Mouse (Mus musculus) E14TG2a.4 (cell line): ENCODE results near the gene Oma1.

ENCODE experiments used
- H3K27me3 ChIP-seq: 2 replicates; pipeline ENCODE4 v1.6.1; 2014; ENCODE audit warnings: low read length, control low read depth; ENCODE audit not compliant: insufficient read depth
- H3K36me3 ChIP-seq: 2 replicates; pipeline ENCODE4 v1.6.1; 2014; ENCODE audit warnings: low read length, control low read depth; ENCODE audit not compliant: insufficient read depth
- H3K4me1 ChIP-seq: replicated peaks from 2 replicates; pipeline ENCODE4 v1.6.1; 2014; ENCODE audit warnings: low read depth, low read length, control low read depth
- H3K4me3 ChIP-seq: replicated peaks from 2 replicates; pipeline ENCODE4 v1.5.1; 2014; ENCODE audit warnings: mild to moderate bottlenecking, low read length
- H3K9me3 ChIP-seq: 2 replicates; pipeline ENCODE4 v1.6.1; 2014; ENCODE audit warnings: low read length, control low read depth
- CTCF ChIP-seq: conservative IDR thresholded peaks from 2 replicates; pipeline ENCODE4 v1.5.1; 2014; ENCODE audit warnings: low read length
- NANOG ChIP-seq: IDR thresholded peaks from 2 replicates; pipeline ENCODE4 v1.6.1; 2014; ENCODE audit warnings: borderline replicate concordance, low read length, mixed read lengths
- POU5F1 ChIP-seq: IDR thresholded peaks from 2 replicates; pipeline ENCODE4 v1.6.1; 2014; ENCODE audit warnings: low read length, borderline replicate concordance

Gene Oma1

DNA sequence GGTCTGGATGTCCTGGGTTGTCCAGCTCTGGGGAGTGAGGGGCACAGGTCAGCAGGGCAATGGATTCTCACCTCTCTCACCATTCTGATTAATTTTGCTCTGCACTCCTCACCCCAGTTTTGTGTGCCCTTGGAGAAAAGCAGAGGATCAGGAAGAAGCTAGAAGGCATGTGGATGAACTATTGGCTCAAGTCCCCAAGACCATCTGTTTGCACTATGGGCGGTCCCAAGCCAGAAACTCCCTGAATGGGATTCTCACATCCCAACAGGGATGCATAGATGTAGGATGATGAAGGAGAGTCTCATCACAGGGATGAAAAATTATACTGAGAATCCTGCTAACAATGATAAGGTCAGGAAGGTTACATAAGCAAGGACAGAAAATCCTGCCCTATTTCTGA is 9.8 kb upstream of the Oma1 start:
- H3K27me3 ChIP-seq: peaks cover 9% of the 10 kb centered on the region
- no peaks in the 10 kb centered on the region for H3K9me3 ChIP-seq
- no peak overlapping the region for H3K4me3 ChIP-seq
- peaks cover 7% of the 10 kb centered on the region; the same call in 1 of the 2 replicates for H3K4me1 ChIP-seq
- H3K36me3 ChIP-seq: no peaks in the 10 kb centered on the region
- TF ChIP-seq CTCF: no peak
- no peak for TF ChIP-seq POU5F1
- no peak for TF ChIP-seq NANOG

DNA sequence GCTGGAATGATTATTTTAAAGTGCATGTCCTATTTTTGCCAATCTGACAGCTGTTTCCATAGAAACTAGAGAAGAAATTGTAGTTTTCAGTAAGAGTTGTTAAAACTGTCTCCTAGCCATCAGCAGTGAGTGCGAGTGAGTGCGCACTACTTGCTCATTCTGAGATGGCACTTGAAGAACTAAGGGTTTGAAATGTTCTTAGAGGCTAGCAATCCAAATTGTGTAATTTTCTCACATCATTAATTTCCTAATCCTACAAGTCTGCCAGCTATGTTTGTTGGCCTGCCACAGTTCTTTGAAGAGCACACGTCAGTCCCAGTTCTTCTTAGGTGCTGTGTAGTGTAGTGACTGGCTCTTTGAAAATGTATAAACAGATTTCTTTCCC is 906 bp downstream of the Oma1 start:
- Histone ChIP-seq H3K36me3 (peaks cover 6% of the 10 kb centered on the region; the same call in 1 of the 2 replicates), H3K4me1 (peaks cover 17% of the 10 kb centered on the region), H3K4me3 (peak overlapping the region; percentile 87), H3K27me3 (no peaks in the 10 kb centered on the region), H3K9me3 (no peaks in the 10 kb centered on the region)
- TF ChIP-seq NANOG (no peak), POU5F1 (no peak), CTCF (no peak)

DNA sequence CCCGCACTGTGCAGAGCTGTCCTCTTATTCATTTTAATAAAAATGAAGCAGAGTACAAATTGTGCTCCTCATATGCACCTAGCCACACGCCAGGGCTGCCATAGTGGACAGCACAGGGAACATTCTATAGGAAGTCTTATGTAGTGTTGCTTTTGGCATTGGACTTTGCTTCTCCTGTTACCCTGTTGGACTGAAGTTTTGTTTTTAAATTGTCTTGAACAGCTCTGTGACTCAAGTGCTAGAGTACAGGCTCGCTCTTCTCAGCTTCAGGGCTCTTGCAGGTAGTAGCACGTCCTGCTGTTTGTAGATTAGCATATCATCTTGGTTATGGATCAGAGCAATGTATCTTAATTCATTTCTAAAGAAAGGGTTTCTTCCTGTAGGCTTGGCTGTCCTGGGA is 2.2 kb downstream of the Oma1 start:
- TF ChIP-seq NANOG (no peak), POU5F1 (no peak), CTCF (no peak)
- Histone ChIP-seq H3K9me3 (no peaks in the 10 kb centered on the region), H3K36me3 (peaks cover 6% of the 10 kb centered on the region; the same call in 1 of the 2 replicates), H3K4me3 (no peak overlapping the region), H3K4me1 (peaks cover 17% of the 10 kb centered on the region), H3K27me3 (no peaks in the 10 kb centered on the region)

DNA sequence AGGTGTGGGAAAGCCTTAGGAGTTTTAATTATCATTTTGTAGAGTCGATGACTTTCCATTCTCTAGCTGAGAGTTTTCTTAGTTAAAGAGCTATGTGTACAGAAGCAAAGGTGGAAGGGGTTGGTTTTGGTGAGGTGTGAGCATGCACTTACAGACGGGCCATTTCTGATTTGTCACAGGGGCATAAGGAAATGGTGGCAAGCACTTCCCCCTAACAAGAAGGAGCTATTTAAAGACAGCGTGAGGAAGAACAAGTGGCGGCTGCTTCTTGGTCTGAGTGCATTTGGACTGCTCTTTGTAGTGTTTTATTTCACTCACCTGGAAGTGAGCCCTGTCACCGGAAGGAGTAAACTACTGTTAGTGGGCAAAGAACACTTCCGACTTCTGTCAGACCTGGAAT is 7.8 kb downstream of the Oma1 start:
- Histone ChIP-seq H3K27me3 (no peaks in the 10 kb centered on the region), H3K4me1 (peaks cover 4% of the 10 kb centered on the region), H3K36me3 (peaks cover 22% of the 10 kb centered on the region), H3K9me3 (no peaks in the 10 kb centered on the region), H3K4me3 (no peak overlapping the region)
- TF ChIP-seq NANOG (no peak), POU5F1 (no peak), CTCF (no peak)

DNA sequence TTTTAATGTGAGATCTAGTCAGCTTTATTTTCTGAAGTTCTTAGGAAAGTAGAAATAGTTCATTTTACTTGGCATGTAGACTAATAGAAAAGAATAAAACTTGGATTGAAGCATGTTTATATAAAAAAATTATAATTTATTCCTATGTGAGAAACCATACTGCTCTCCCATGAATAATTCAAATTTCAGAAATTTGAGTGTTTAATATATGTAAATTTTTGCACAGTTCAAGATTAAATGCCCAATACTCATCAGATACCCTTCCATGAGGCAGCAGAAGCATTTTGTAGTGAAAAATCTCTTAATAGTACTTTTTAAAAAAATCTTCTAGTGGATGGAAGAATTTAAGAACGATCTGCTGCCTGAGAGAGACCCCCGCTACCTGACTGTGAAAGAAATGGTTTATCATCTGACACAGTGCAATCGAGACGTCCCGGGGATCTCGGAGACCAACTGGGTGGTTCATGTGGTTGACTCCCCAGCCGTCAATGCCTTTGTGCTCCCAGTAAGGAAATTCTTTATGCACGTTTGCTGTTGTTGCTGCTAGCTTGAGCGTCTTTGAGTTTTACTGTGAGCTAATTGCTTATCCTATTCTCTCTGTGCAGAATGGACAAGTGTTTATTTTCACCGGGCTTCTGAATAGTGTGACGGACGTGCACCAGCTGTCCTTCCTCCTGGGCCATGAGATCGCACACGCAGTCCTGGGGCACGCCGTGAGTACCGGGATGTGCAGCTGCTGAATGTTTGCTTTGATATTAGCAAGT is 11.3 kb downstream of the Oma1 start:
- no peak overlapping the region for H3K4me3 ChIP-seq
- H3K36me3 ChIP-seq: peaks cover 16% of the 10 kb centered on the region
- TF ChIP-seq POU5F1: no peak
- TF ChIP-seq CTCF: no peak
- no peak for TF ChIP-seq NANOG
- H3K4me1 ChIP-seq: no peaks in the 10 kb centered on the region; the same call in 1 of the 2 replicates
- H3K9me3 ChIP-seq: no peaks in the 10 kb centered on the region
- H3K27me3 ChIP-seq: no peaks in the 10 kb centered on the region

DNA sequence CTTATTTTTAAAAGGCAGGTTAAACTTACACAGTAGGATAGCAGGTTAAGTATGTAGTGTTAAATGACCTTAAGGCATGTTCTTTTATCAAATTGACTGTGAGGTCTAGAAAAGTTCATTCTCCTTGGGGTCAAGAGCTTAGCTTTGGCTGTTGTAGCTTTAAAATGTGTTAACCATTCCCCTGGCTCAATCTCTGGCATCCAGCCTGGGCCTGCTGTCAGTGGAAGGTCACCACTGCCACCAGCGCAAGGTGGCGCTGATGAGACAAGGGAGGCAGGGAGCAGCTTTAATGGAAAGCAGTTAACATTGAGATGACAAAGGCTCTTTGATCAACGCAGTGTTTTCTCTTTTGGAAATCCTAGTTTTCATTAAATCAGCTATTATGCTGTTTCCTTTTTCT is 13.4 kb downstream of the Oma1 start:
- Histone ChIP-seq H3K4me3 (no peak overlapping the region), H3K27me3 (no peaks in the 10 kb centered on the region), H3K36me3 (peaks cover 13% of the 10 kb centered on the region), H3K9me3 (no peaks in the 10 kb centered on the region), H3K4me1 (no peaks in the 10 kb centered on the region; the same call in 1 of the 2 replicates)
- TF ChIP-seq CTCF (peak; percentile 31), NANOG (no peak), POU5F1 (no peak)

DNA sequence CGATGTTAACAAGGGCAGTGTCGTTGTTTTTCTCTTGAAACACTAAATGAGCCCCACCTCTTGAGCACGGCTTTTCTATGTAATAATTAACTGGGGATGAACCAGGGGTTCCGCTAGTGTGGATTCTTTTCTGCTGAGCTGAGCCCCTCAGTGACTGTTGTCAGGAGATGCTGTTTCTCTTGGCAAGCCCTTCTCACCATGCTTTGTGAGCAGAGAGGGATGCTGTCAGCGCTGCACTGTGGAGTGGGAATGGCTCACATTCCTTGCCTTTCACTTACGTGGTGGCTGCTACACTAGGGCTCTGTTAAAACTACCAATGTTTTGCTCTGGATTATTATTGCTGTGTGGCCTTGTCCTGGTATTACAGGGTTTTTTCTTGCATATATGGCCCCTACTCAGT is 15.7 kb downstream of the Oma1 start:
- no peak for TF ChIP-seq CTCF
- TF ChIP-seq POU5F1: no peak
- TF ChIP-seq NANOG: no peak
- Histone ChIP-seq H3K36me3 (peaks cover 19% of the 10 kb centered on the region), H3K4me1 (no peaks in the 10 kb centered on the region; the same call in 1 of the 2 replicates), H3K9me3 (no peaks in the 10 kb centered on the region), H3K27me3 (no peaks in the 10 kb centered on the region), H3K4me3 (no peak overlapping the region)

DNA sequence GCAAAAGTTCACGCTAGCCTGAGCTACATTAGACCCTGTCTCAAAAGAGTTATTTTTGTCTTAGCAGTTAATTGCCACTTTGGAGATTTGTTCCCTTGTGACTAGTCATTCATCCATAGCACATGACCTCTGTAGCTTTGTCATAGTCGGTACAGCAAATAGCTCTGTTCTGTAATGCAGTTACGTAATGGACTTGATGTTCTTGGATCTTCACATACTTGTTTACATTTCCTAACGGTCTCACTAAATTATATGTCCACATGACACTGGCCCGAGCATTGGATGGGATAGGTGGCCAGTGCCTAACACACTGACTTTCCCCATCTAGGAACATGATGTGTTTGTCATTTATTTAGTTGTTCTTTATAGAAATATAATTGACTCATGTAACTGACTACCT is 21.5 kb downstream of the Oma1 start:
- Histone ChIP-seq H3K9me3 (no peaks in the 10 kb centered on the region), H3K4me1 (no peaks in the 10 kb centered on the region; the same call in 1 of the 2 replicates), H3K4me3 (no peak overlapping the region), H3K27me3 (no peaks in the 10 kb centered on the region), H3K36me3 (peaks cover 19% of the 10 kb centered on the region)
- TF ChIP-seq CTCF (no peak), POU5F1 (no peak), NANOG (no peak)

DNA sequence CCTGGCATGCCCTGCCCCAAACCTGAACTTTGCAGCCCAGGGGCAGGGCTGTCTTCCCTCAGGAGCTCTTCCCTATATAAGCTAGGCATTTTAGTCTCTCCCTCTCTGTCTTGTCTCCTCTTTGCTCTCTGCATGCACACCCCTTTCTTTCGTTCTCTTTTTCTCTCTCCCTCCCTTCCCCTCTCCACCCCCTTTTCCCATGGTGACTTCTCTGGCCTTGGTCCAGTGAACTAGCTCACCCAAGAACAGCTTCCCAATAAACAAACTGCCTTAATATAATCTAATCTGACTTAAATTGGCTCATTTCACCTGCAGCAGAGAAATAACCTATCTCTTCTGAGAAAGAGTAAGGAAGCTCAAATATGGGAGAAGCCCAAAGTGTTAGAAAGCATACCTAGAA is 27.1 kb downstream of the Oma1 start:
- no peaks in the 10 kb centered on the region for H3K36me3 ChIP-seq
- TF ChIP-seq CTCF: no peak
- no peak for TF ChIP-seq POU5F1
- no peak for TF ChIP-seq NANOG

More for the DNA sequence above, 27.1 kb downstream of the Oma1 start:
- H3K27me3 ChIP-seq: no peaks in the 10 kb centered on the region
- no peaks in the 10 kb centered on the region for H3K9me3 ChIP-seq
- H3K4me3 ChIP-seq: no peak overlapping the region
- no peaks in the 10 kb centered on the region for H3K4me1 ChIP-seq
